Mouse (Mus musculus): Measurements from ENCODE around the gene Cdh12.

- TF ChIP-seq CTCF (IDR thresholded peaks at IDR 0.05; ENCODE audit: control insufficient read depth, insufficient read depth, insufficient read length): no peak
- no peak for TF ChIP-seq MAX (IDR thresholded peaks at IDR 0.05)
Observed at GRCm38 (mm10) chr15:21146896-21147295, 697.8 kb downstream of the Cdh12 start.

Measured in C2C12 (cell line).